Mouse (Mus musculus): ENCODE measurements around the gene Galk2.

Gene Galk2

GRCm38 (mm10) chr2:125938993-125939642 lies 80.2 kb downstream of the Galk2 start:
- intact Hi-C loops (cut with DNase I): no loop called here

GRCm38 (mm10) chr2:125941111-125941785 lies 82.3 kb downstream of the Galk2 start:
- intact Hi-C loops (cut with DNase I): no loop called here

- intact Hi-C loops (cut with DNase I): no loop called here
These were observed 84.4 kb downstream of the Galk2 start for GRCm38 (mm10) chr2:125943301-125943700.

- intact Hi-C loops (cut with DNase I): no loop called here
These were observed 89.3 kb downstream of the Galk2 start for GRCm38 (mm10) chr2:125948195-125948594.

GRCm38 (mm10) chr2:125968811-125969210 lies 109.9 kb downstream of the Galk2 start:
- intact Hi-C loops (cut with DNase I): no loop called here

GRCm38 (mm10) chr2:125973207-125973606 lies 114.3 kb downstream of the Galk2 start:
- intact Hi-C loops (cut with DNase I): no loop called here

- intact Hi-C loops (cut with DNase I): no loop called here
These were observed 116.3 kb downstream of the Galk2 start for GRCm38 (mm10) chr2:125975206-125975605.

GRCm38 (mm10) chr2:125975808-125976345 lies 117.0 kb downstream of the Galk2 start:
- intact Hi-C loops (cut with DNase I): no loop called here

- intact Hi-C loops (cut with DNase I): no loop called here
These were observed 143.4 kb downstream of the Galk2 start for GRCm38 (mm10) chr2:126002291-126002690.

GRCm38 (mm10) chr2:126006088-126006487 lies 147.2 kb downstream of the Galk2 start:
- intact Hi-C loops (cut with DNase I): no loop called here

- intact Hi-C loops (cut with DNase I): no loop called here
These were observed 147.8 kb downstream of the Galk2 start for GRCm38 (mm10) chr2:126006742-126007141.

GRCm38 (mm10) chr2:126014989-126015710 lies 156.2 kb downstream of the Galk2 start:
- intact Hi-C loops (cut with DNase I): loop anchor here (10.0 kb wide), 1 partner anchor 510 kb away; no protein-coding TSS in a partner anchor

- intact Hi-C loops (cut with DNase I): loop anchor here (10.0 kb wide), 1 partner anchor 509 kb away; no protein-coding TSS in a partner anchor
These were observed 157.0 kb downstream of the Galk2 start for GRCm38 (mm10) chr2:126015763-126016473.

GRCm38 (mm10) chr2:126031186-126031900 lies 172.4 kb downstream of the Galk2 start:
- intact Hi-C loops (cut with DNase I): loop anchor here (2.0 to 10.0 kb wide), 2 partner anchors 137 to 333 kb away; no protein-coding TSS in a partner anchor

- intact Hi-C loops (cut with DNase I): loop anchor here (10.0 kb wide), 1 partner anchor 331 kb away; no protein-coding TSS in a partner anchor
These were observed 174.4 kb downstream of the Galk2 start for GRCm38 (mm10) chr2:126033114-126033972.

Measured in adrenal gland (tissue).